Mouse (Mus musculus) c-Kit-positive CD71-positive TER-119-positive erythroid progenitor cells, embryonic 14.5 days (primary cell): ENCODE data around the gene Lrit3.
"Not testable (repeated sequence)": the region's sequence is repeated elsewhere in the genome, so short reads cannot be mapped to it uniquely, and the experiment has no call there.

ENCODE experiments used
- DNase-seq: peaks from one replicate; pipeline ENCODE4 v3.0.0-alpha.2; 2013; ENCODE audit warnings: low spot score

The Lrit3 gene

GRCm38 (mm10) chr3:129766971-129767794, 36.6 kb downstream of the Lrit3 start:
- no peak for DNase-seq

GRCm38 (mm10) chr3:129766106-129766505, 37.7 kb downstream of the Lrit3 start:
- DNase-seq, result no peak

GRCm38 (mm10) chr3:129757599-129757998, 46.2 kb downstream of the Lrit3 start:
- not testable (repeated sequence) for DNase-seq

- DNase-seq, result no peak
These were observed 48.9 kb downstream of the Lrit3 start, which contains the start of gene Egf for GRCm38 (mm10) chr3:129754650-129755604. Egf (minus strand) TSS chr3:129755316.

DNA sequence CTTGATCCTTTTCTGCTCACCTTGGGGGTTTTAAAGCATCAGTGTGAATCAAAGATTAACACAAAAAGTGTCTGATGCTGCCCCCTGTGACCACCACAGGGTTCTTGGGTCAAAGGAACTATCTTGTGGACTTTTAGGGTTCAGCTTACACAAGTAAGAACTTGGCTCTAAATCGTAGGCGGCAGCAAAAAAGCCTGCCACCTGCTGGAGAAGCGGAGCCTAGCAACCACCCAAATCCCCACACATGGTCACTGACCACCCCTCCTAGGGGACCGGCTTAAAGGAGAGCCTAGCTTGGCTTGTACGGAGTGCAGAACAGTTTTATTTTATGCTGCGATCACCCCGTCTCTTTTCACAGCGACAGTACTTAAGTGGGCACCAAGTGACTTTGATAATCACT, 59.0 kb downstream of the Lrit3 start:
- DNase-seq, result no peak

- no peak for DNase-seq
These were observed 61.0 kb downstream of the Lrit3 start for GRCm38 (mm10) chr3:129742781-129743180.

- DNase-seq, result no peak
These were observed 65.3 kb downstream of the Lrit3 start for GRCm38 (mm10) chr3:129738291-129739183.
